Mouse (Mus musculus): ENCODE measurements around the gene Dpf2.

GRCm38 (mm10) chr19:5925311-5925855 is 12.6 kb upstream of the Dpf2 start:
- no peak for TF ChIP-seq CTCF (IDR thresholded peaks at IDR 0.05; ENCODE audit: low read depth, low read length)
- no peak for TF ChIP-seq POLR2A (IDR thresholded peaks at IDR 0.05; ENCODE audit: extremely low read depth, insufficient read depth, low read length)
